Mouse (Mus musculus): Measurements from ENCODE around the gene Rnf216. TPM values are rescaled to one million over a fixed set of nuclear protein-coding genes. Genes with fewer than 3 reads are reported as not detected.
"Not testable (repeated sequence)": the region's sequence is repeated elsewhere in the genome, so short reads cannot be mapped to it uniquely, and the experiment has no call there.

Rnf216 gene
- polyA plus RNA-seq, 1 experiment from 2014 or later, result 52.1 TPM

DNA sequence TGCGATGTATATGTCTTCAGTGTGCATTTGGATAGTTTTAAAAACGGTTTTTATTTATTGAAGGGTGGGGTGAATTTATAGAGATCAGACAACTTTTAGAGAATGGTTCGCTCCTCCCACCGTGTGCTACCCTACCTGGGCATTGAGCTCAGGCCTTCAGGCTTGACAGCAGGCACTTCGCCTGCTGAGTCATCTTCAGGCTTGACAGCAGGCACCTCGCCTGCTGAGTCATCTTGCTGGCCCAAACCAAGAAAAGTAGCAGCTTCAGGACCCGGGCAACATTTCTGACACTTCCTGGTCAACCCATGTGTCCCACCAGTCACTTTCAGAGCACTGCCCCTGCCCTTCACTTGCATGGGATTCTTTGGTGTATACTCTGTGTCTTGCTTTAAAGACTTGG is 22.2 kb upstream of the Rnf216 start:
- Histone ChIP-seq H3K4me1 (ENCODE audit: control insufficient read depth, insufficient read depth, low read length) (no peaks in the 10 kb centered on the region), H3K36me3 (ENCODE audit: control insufficient read depth, insufficient read depth, low read length) (no peaks in the 10 kb centered on the region), H3K9me3 (ENCODE audit: control insufficient read depth, low read depth, low read length) (no peaks in the 10 kb centered on the region), H3K9ac (replicated peaks; ENCODE audit: low read depth, low read length) (no peak overlapping the region), H3K4me3 (ENCODE audit: low read depth, low read length) (no peak overlapping the region), H3K27me3 (ENCODE audit: control insufficient read depth, insufficient read depth, low read length) (no peaks in the 10 kb centered on the region), H3K4me2 (replicated peaks; ENCODE audit: low read depth, low read length) (no peak overlapping the region), H3K27ac (ENCODE audit: low read length) (no peak overlapping the region)
- no peak for ATAC-seq (ENCODE audit: insufficient number of reproducible peaks, insufficient read depth, low FRiP score, low read depth)
- WGBS, result 89% methylated on average over 7 of the region's 7 CpGs

DNA sequence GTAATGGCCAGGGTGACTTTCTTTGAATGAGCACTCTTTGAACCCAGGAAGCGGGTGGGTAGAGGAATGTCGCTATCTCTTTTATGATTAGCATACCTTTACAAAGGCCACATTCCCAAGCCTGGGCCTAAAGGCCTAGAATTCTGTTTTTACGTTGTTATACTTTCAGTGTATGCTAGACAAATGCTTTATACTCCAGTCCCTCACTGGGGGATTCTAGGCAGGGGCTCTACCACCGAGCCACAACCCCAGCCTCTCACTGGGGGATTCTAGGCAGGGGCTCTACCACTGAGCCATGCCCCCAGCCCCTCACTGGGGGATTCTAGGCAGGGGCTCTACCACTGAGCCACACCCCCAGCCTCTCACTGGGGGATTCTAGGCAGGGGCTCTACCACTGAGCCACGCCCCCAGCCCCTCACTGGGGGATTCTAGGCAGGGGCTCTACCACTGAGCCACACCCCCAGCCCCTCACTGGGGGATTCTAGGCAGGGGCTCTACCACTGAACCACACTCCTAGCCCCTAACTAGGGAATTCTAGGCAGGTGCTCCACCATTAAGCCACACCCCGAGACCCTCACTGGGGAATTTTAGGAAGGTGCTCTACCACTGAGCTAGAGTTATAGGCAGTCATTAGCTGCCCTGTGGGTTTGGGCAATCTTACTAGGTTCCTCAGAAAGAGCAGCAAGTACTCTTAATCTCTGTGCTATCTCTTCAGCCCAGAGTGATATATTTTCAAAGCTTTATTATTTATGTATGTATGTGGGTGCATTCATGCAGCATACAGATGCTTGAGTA is 21.6 kb upstream of the Rnf216 start:
- not testable (repeated sequence) for H3K27me3 ChIP-seq (ENCODE audit: control insufficient read depth, insufficient read depth, low read length); H3K36me3 ChIP-seq (ENCODE audit: control insufficient read depth, insufficient read depth, low read length); H3K9me3 ChIP-seq (ENCODE audit: control insufficient read depth, low read depth, low read length); H3K4me2 ChIP-seq (replicated peaks; ENCODE audit: low read depth, low read length); H3K4me3 ChIP-seq (ENCODE audit: low read depth, low read length); H3K9ac ChIP-seq (replicated peaks; ENCODE audit: low read depth, low read length); H3K4me1 ChIP-seq (ENCODE audit: control insufficient read depth, insufficient read depth, low read length); ATAC-seq (ENCODE audit: insufficient number of reproducible peaks, insufficient read depth, low FRiP score, low read depth); H3K27ac ChIP-seq (ENCODE audit: low read length)
- WGBS, result 84% methylated on average over 3 of the region's 6 CpGs

DNA sequence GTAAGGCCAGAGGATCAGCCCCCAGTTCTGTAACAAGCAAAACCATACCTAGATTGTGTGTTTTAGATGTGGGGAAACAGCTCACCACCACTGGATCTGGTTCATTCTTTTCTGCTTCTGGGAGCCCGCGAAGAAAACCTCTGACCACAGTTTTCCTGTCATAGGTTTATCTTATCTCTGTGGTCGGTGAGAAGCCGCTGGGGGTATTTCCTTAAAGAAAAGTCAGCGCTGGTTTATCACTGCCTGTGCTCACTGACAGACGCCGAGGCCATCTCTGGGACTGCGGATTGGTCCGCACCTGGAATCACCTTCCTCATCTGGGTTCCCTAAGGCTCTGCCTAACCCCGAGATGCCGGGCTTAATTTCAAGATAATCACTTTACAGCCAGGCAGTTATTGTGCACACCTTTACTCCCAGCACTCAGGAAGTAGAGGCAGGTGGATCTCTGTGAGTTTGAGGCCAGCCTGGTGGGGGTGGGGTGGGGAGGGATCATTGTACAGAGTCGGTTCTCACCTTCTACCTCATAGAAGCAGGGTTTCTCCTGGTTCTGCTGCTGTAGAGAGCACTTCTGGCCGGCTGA is 20.2 kb upstream of the Rnf216 start:
- ATAC-seq (ENCODE audit: insufficient number of reproducible peaks, insufficient read depth, low FRiP score, low read depth), result no peak

DNA sequence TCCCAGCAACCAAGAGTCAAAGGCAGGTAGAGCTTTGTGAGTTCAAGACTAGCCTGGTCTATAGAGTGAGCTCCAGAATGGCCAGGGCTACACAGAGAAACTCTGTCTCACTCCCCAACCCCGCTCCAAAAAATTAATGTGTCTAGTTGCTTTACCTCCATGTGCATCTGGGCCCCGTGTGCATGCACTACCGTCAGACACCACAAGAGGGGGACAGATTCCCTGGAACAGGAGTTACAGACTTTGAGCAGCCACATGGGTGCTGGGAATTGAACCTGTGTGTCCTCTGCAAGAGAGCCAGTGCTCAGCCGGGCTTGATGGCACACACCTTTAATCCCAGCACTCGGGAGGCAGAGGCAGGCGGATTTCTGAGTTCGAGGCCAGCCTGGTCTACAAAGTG is 17.5 kb upstream of the Rnf216 start:
- Histone ChIP-seq H3K27me3 (ENCODE audit: control insufficient read depth, insufficient read depth, low read length) (no peaks in the 10 kb centered on the region), H3K4me1 (ENCODE audit: control insufficient read depth, insufficient read depth, low read length) (no peaks in the 10 kb centered on the region), H3K4me2 (replicated peaks; ENCODE audit: low read depth, low read length) (no peak overlapping the region), H3K9me3 (ENCODE audit: control insufficient read depth, low read depth, low read length) (peaks cover 4% of the 10 kb centered on the region; the same call in 1 of the 2 replicates), H3K36me3 (ENCODE audit: control insufficient read depth, insufficient read depth, low read length) (no peaks in the 10 kb centered on the region), H3K27ac (ENCODE audit: low read length) (no peak overlapping the region), H3K4me3 (ENCODE audit: low read depth, low read length) (no peak overlapping the region), H3K9ac (replicated peaks; ENCODE audit: low read depth, low read length) (no peak overlapping the region)
- ATAC-seq (ENCODE audit: insufficient number of reproducible peaks, insufficient read depth, low FRiP score, low read depth), result no peak
- WGBS, result 92% methylated on average over 7 of the region's 7 CpGs

More for the DNA sequence above, 20.2 kb upstream of the Rnf216 start:
- H3K4me3 ChIP-seq (ENCODE audit: low read depth, low read length), result no peak overlapping the region
- no peak overlapping the region for H3K4me2 ChIP-seq (replicated peaks; ENCODE audit: low read depth, low read length)
- no peaks in the 10 kb centered on the region for H3K27me3 ChIP-seq (ENCODE audit: control insufficient read depth, insufficient read depth, low read length)
- H3K9me3 ChIP-seq (ENCODE audit: control insufficient read depth, low read depth, low read length), result peaks cover 4% of the 10 kb centered on the region; the same call in 1 of the 2 replicates
- no peaks in the 10 kb centered on the region for H3K4me1 ChIP-seq (ENCODE audit: control insufficient read depth, insufficient read depth, low read length)
- no peak overlapping the region for H3K27ac ChIP-seq (ENCODE audit: low read length)
- WGBS, result 69% methylated on average over 13 of the region's 13 CpGs
- no peak overlapping the region for H3K9ac ChIP-seq (replicated peaks; ENCODE audit: low read depth, low read length)
- H3K36me3 ChIP-seq (ENCODE audit: control insufficient read depth, insufficient read depth, low read length), result no peaks in the 10 kb centered on the region

- ATAC-seq (ENCODE audit: insufficient number of reproducible peaks, insufficient read depth, low FRiP score, low read depth), result no peak
- H3K9ac ChIP-seq (replicated peaks; ENCODE audit: low read depth, low read length), result no peak overlapping the region
- no peak overlapping the region for H3K27ac ChIP-seq (ENCODE audit: low read length)
- no peak overlapping the region for H3K4me3 ChIP-seq (ENCODE audit: low read depth, low read length)
- no peaks in the 10 kb centered on the region for H3K4me1 ChIP-seq (ENCODE audit: control insufficient read depth, insufficient read depth, low read length)
- no peaks in the 10 kb centered on the region for H3K27me3 ChIP-seq (ENCODE audit: control insufficient read depth, insufficient read depth, low read length)
- WGBS, result 93% methylated on average over 16 of the region's 16 CpGs
- no peak overlapping the region for H3K4me2 ChIP-seq (replicated peaks; ENCODE audit: low read depth, low read length)
- peaks cover 4% of the 10 kb centered on the region; the same call in 1 of the 2 replicates for H3K9me3 ChIP-seq (ENCODE audit: control insufficient read depth, low read depth, low read length)
- H3K36me3 ChIP-seq (ENCODE audit: control insufficient read depth, insufficient read depth, low read length), result no peaks in the 10 kb centered on the region
Measured at GRCm38 (mm10) chr5:143129101-143129500, 16.3 kb upstream of the Rnf216 start.

DNA sequence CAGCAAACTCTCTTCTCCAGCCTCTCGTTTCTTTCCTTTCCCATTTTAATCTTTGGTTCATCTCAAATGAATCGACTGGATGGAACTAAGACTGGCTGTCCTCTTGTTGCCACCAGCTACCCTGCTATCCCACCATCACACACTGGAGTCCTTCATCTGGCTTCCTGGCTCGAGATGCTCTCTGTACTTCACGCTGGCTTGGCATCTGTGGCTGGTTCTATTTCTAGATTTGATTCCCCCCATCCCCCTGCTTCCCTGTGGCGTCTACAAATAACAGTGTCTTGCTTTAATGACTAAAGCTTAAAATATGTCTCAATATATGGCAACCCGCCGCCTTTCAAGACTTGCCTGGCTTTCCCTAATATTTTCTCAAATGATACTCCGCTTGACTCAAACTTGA is 15.0 kb upstream of the Rnf216 start:
- Histone ChIP-seq H3K9ac (replicated peaks; ENCODE audit: low read depth, low read length) (no peak overlapping the region), H3K4me1 (ENCODE audit: control insufficient read depth, insufficient read depth, low read length) (no peaks in the 10 kb centered on the region), H3K9me3 (ENCODE audit: control insufficient read depth, low read depth, low read length) (peaks cover 4% of the 10 kb centered on the region; the same call in 1 of the 2 replicates), H3K27ac (ENCODE audit: low read length) (no peak overlapping the region), H3K27me3 (ENCODE audit: control insufficient read depth, insufficient read depth, low read length) (no peaks in the 10 kb centered on the region), H3K4me3 (ENCODE audit: low read depth, low read length) (no peak overlapping the region), H3K36me3 (ENCODE audit: control insufficient read depth, insufficient read depth, low read length) (no peaks in the 10 kb centered on the region), H3K4me2 (replicated peaks; ENCODE audit: low read depth, low read length) (no peak overlapping the region)
- no peak for ATAC-seq (ENCODE audit: insufficient number of reproducible peaks, insufficient read depth, low FRiP score, low read depth)
- 83% methylated on average over 8 of the region's 8 CpGs for WGBS

DNA sequence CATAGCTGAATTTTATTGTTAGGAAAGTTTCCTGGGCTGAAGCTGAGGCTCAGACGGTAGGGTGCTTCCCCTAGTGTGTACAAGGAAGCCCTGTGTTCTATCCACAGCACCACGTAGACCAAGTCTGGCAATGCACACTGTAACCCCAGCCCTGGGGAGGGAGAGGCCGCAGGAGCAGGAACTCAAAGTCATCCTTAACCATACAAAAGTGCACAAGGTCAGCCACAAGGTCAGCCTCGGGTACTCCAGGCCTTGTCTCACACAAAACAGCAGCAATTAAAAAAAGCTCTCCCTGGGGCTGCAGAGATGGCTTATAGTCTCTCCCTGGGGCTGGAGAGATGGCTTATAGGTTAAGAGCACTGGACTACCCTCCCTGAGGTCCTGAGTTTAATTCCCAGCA is 14.1 kb upstream of the Rnf216 start:
- no peak overlapping the region for H3K9ac ChIP-seq (replicated peaks; ENCODE audit: low read depth, low read length)
- no peak overlapping the region for H3K27ac ChIP-seq (ENCODE audit: low read length)
- H3K4me3 ChIP-seq (ENCODE audit: low read depth, low read length), result no peak overlapping the region
- no peak for ATAC-seq (ENCODE audit: insufficient number of reproducible peaks, insufficient read depth, low FRiP score, low read depth)
- no peaks in the 10 kb centered on the region for H3K4me1 ChIP-seq (ENCODE audit: control insufficient read depth, insufficient read depth, low read length)
- H3K27me3 ChIP-seq (ENCODE audit: control insufficient read depth, insufficient read depth, low read length), result no peaks in the 10 kb centered on the region
- peaks cover 4% of the 10 kb centered on the region; the same call in 1 of the 2 replicates for H3K9me3 ChIP-seq (ENCODE audit: control insufficient read depth, low read depth, low read length)
- WGBS, result 60% methylated on average over 4 of the region's 4 CpGs
- H3K36me3 ChIP-seq (ENCODE audit: control insufficient read depth, insufficient read depth, low read length), result no peaks in the 10 kb centered on the region
- H3K4me2 ChIP-seq (replicated peaks; ENCODE audit: low read depth, low read length), result no peak overlapping the region

- WGBS, result 90% methylated on average over 8 of the region's 9 CpGs
- no peak overlapping the region for H3K9ac ChIP-seq (replicated peaks; ENCODE audit: low read depth, low read length)
Measured at GRCm38 (mm10) chr5:143126089-143126488, 13.3 kb upstream of the Rnf216 start.

More at GRCm38 (mm10) chr5:143126089-143126488, 13.3 kb upstream of the Rnf216 start:
- H3K27ac ChIP-seq (ENCODE audit: low read length), result no peak overlapping the region
- no peaks in the 10 kb centered on the region for H3K36me3 ChIP-seq (ENCODE audit: control insufficient read depth, insufficient read depth, low read length)
- peaks cover 4% of the 10 kb centered on the region; the same call in 1 of the 2 replicates for H3K9me3 ChIP-seq (ENCODE audit: control insufficient read depth, low read depth, low read length)
- no peaks in the 10 kb centered on the region for H3K4me1 ChIP-seq (ENCODE audit: control insufficient read depth, insufficient read depth, low read length)
- no peak overlapping the region for H3K4me3 ChIP-seq (ENCODE audit: low read depth, low read length)
- no peaks in the 10 kb centered on the region for H3K27me3 ChIP-seq (ENCODE audit: control insufficient read depth, insufficient read depth, low read length)
- ATAC-seq (ENCODE audit: insufficient number of reproducible peaks, insufficient read depth, low FRiP score, low read depth), result no peak
- no peak overlapping the region for H3K4me2 ChIP-seq (replicated peaks; ENCODE audit: low read depth, low read length)
